Mouse (Mus musculus): ENCODE results near the gene E330021D16Rik.

GRCm38 (mm10) chr6:136415133-136415775 is at the start of gene E330021D16Rik:
- no peak for TF ChIP-seq POLR2A (IDR thresholded peaks at IDR 0.05; ENCODE audit: low read depth, low read length)
- TF ChIP-seq CTCF (IDR thresholded peaks at IDR 0.05; ENCODE audit: extremely low read depth, insufficient read length, insufficient replicate concordance, low read depth, low read length) = no peak
